Mouse (Mus musculus) E14TG2a.4 (cell line): ENCODE data around the gene Ntn4.

Experiments
- H3K27me3 ChIP-seq: 2 replicates; pipeline ENCODE4 v1.6.1; 2014; ENCODE audit warnings: low read length, control low read depth; ENCODE audit not compliant: insufficient read depth
- H3K36me3 ChIP-seq: 2 replicates; pipeline ENCODE4 v1.6.1; 2014; ENCODE audit warnings: low read length, control low read depth; ENCODE audit not compliant: insufficient read depth
- H3K4me1 ChIP-seq: replicated peaks from 2 replicates; pipeline ENCODE4 v1.6.1; 2014; ENCODE audit warnings: low read depth, low read length, control low read depth
- H3K4me3 ChIP-seq: replicated peaks from 2 replicates; pipeline ENCODE4 v1.5.1; 2014; ENCODE audit warnings: mild to moderate bottlenecking, low read length
- H3K9me3 ChIP-seq: 2 replicates; pipeline ENCODE4 v1.6.1; 2014; ENCODE audit warnings: low read length, control low read depth
- CTCF ChIP-seq: conservative IDR thresholded peaks from 2 replicates; pipeline ENCODE4 v1.5.1; 2014; ENCODE audit warnings: low read length
- NANOG ChIP-seq: IDR thresholded peaks from 2 replicates; pipeline ENCODE4 v1.6.1; 2014; ENCODE audit warnings: borderline replicate concordance, low read length, mixed read lengths
- POU5F1 ChIP-seq: IDR thresholded peaks from 2 replicates; pipeline ENCODE4 v1.6.1; 2014; ENCODE audit warnings: low read length, borderline replicate concordance

The Ntn4 gene

DNA sequence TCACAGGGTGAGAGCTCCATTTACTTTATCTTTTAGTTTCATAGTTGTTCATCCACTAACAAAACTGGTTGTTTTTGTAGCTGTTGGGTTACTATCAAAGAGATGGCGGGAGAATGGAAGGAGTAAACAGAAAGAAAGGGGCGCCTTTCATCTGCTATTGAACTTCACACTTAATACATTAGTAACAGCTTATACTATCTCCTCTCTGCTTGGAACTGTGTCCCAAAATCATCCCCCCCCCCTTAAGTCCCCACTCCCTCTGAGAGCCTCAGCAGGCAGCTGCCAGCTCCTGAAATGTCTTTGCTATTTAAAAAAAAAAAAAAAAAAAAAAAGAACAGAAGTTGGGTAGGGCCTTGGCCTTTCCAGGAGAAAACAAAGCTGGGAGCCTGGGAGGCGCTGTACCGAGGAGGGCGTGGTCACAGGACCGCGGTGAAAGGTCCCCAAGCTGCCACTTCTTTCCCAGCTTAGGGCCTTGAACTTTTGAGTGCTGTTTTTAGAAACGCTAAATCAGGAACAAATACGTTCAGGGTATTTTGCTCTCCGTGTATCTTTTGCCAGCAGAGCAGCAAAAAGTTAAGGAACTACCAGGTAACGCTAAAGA lies 83.6 kb downstream of the Ntn4 start:
- Histone ChIP-seq H3K4me1 (peaks cover 12% of the 10 kb centered on the region), H3K9me3 (no peaks in the 10 kb centered on the region), H3K4me3 (no peak overlapping the region), H3K36me3 (no peaks in the 10 kb centered on the region), H3K27me3 (no peaks in the 10 kb centered on the region)
- TF ChIP-seq CTCF (no peak), POU5F1 (no peak), NANOG (no peak)

DNA sequence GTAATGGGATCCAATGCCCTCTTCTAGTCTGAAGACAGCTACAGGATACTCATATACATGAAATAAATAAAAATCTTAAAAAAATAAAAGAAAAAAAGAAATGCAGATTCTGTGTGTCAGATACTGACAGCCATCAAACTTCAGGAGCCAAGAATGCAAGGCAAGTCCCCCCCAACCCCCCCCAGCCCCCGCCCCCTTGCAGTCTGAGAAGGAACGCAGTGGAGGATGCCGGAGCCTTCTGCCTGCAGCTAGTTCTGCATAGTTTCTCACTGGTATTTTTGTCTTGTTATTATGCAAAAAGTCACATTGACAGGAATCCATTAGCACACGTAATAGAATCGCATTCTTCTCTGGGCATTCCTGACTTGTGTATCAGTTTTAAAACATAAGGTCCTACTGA lies 87.7 kb downstream of the Ntn4 start:
- Histone ChIP-seq H3K36me3 (no peaks in the 10 kb centered on the region), H3K9me3 (no peaks in the 10 kb centered on the region), H3K27me3 (no peaks in the 10 kb centered on the region), H3K4me1 (peaks cover 12% of the 10 kb centered on the region), H3K4me3 (no peak overlapping the region)
- TF ChIP-seq NANOG = no peak
- no peak for TF ChIP-seq POU5F1
- no peak for TF ChIP-seq CTCF

DNA sequence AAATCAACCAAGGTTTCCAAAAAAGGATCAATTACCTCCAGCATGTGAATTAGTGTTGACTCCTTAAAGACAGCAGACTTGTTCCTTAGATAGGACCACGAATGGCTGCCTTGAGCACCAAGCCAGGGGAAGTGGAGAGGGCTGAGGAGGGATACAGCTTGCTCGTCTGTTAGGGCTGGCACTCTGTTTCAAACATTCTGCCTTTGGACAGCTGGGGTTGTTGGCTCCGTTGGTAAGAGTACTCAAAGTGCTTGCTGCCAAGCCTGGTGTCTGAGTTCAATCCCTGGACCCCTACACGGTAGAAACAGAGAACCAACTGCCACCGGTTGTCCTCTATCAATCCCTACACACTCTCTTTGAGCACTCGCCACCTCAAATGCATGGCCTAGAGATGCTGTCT lies 90.0 kb downstream of the Ntn4 start:
- no peak overlapping the region for H3K4me3 ChIP-seq

DNA sequence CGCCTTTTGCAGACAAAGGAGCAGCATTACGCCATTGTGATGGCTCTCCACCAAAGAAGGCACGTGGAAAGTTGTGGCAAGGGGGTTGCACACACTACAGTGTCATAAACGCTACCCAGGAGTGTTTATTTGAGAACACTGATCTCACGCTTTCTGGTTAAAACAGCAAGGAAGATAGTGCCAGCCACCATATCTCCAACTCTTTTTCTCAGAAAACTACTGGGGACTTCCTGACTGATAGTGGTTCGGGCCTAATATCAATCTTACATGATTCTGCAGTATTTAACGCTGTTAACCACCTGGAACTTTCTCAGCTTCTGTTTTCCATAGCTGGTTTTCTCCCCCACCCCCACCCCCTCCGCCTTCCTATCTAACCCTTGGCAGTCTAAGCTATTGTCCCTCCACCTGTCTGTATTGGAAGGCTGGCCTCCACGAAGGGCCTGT lies 90.8 kb downstream of the Ntn4 start:
- Histone ChIP-seq H3K4me1 (no peaks in the 10 kb centered on the region; the same call in 1 of the 2 replicates), H3K36me3 (no peaks in the 10 kb centered on the region), H3K4me3 (no peak overlapping the region), H3K27me3 (no peaks in the 10 kb centered on the region), H3K9me3 (no peaks in the 10 kb centered on the region)
- TF ChIP-seq NANOG (no peak), POU5F1 (no peak), CTCF (no peak)

More for the DNA sequence above, 90.0 kb downstream of the Ntn4 start:
- TF ChIP-seq POU5F1 = no peak
- TF ChIP-seq NANOG = no peak
- no peak for TF ChIP-seq CTCF
- H3K36me3 ChIP-seq = no peaks in the 10 kb centered on the region
- no peaks in the 10 kb centered on the region for H3K9me3 ChIP-seq
- H3K4me1 ChIP-seq = no peaks in the 10 kb centered on the region; the same call in 1 of the 2 replicates
- H3K27me3 ChIP-seq = no peaks in the 10 kb centered on the region

GRCm38 (mm10) chr10:93736114-93736645 lies 95.7 kb downstream of the Ntn4 start:
- Histone ChIP-seq H3K4me3 (no peak overlapping the region), H3K27me3 (no peaks in the 10 kb centered on the region), H3K36me3 (no peaks in the 10 kb centered on the region), H3K9me3 (no peaks in the 10 kb centered on the region), H3K4me1 (no peaks in the 10 kb centered on the region; the same call in 1 of the 2 replicates)
- TF ChIP-seq POU5F1 = no peak
- no peak for TF ChIP-seq CTCF
- TF ChIP-seq NANOG = no peak

DNA sequence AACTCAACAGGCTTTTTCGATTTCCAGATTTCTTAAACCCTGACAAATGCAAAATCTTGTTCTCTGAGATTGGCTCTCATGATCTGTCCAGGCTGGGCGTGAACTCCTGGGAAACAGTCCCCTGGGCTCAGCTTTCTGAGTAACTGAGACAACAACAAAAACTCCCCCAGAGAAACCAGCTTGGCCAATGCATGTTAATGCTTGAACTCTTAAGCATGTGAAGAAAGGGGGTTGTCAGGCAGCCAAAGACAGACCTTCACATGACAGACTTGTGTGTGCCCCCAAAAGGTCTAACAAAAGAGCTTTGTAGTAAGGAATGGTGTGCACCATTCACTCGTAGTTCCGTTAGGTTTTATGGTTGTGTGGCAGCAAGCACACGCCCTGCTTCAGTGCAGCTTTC lies 96.6 kb downstream of the Ntn4 start:
- H3K4me1 ChIP-seq = no peaks in the 10 kb centered on the region; the same call in 1 of the 2 replicates
- TF ChIP-seq POU5F1 (no peak), NANOG (no peak), CTCF (no peak)
- no peak overlapping the region for H3K4me3 ChIP-seq
- H3K27me3 ChIP-seq = no peaks in the 10 kb centered on the region
- H3K36me3 ChIP-seq = no peaks in the 10 kb centered on the region
- no peaks in the 10 kb centered on the region for H3K9me3 ChIP-seq

GRCm38 (mm10) chr10:93741446-93742096 lies 101.1 kb downstream of the Ntn4 start:
- TF ChIP-seq CTCF (no peak), NANOG (no peak)
- H3K36me3 ChIP-seq = no peaks in the 10 kb centered on the region
- H3K4me1 ChIP-seq = no peaks in the 10 kb centered on the region
- H3K9me3 ChIP-seq = no peaks in the 10 kb centered on the region
- no peaks in the 10 kb centered on the region for H3K27me3 ChIP-seq
- no peak overlapping the region for H3K4me3 ChIP-seq

- Histone ChIP-seq H3K4me3 (no peak overlapping the region), H3K36me3 (no peaks in the 10 kb centered on the region), H3K4me1 (no peaks in the 10 kb centered on the region), H3K9me3 (no peaks in the 10 kb centered on the region), H3K27me3 (no peaks in the 10 kb centered on the region)
- TF ChIP-seq NANOG (no peak), CTCF (no peak), POU5F1 (no peak)
These were observed 101.6 kb downstream of the Ntn4 start for GRCm38 (mm10) chr10:93742097-93742446.
